Mouse (Mus musculus) liver, adult 2 months (tissue): ENCODE measurements around the gene Dok1. TPM values are rescaled to one million over a fixed set of nuclear protein-coding genes. Genes with fewer than 3 reads are reported as not detected.

Experiments used
- DNase-seq: peaks from one replicate; pipeline ENCODE4 v3.0.0-alpha.2; 2011; ENCODE audit warnings: low read depth, low spot score; ENCODE audit errors: extremely low read depth
- H3K27ac ChIP-seq: fragments of 200-500 bp; replicated peaks from 2 replicates; pipeline ENCODE4 v1.5.1; 2012; ENCODE audit warnings: low read depth, mild to moderate bottlenecking, control low read depth, inconsistent platforms, low read length; ENCODE audit not compliant: insufficient read depth
- H3K27me3 ChIP-seq: fragments of 200-500 bp; 2 replicates; pipeline ENCODE4 v1.6.1; 2012; ENCODE audit warnings: mild to moderate bottlenecking, moderate library complexity, low read length, inconsistent platforms; ENCODE audit not compliant: control insufficient read depth, insufficient read depth
- H3K36me3 ChIP-seq: fragments of 200-500 bp; 2 replicates; pipeline ENCODE4 v1.6.1; 2012; ENCODE audit warnings: low read length, inconsistent platforms; ENCODE audit not compliant: control insufficient read depth, insufficient read depth
- H3K4me1 ChIP-seq: fragments of 200-500 bp; 2 replicates; pipeline ENCODE4 v1.6.1; 2011; ENCODE audit warnings: low read length; ENCODE audit not compliant: control insufficient read depth, insufficient read depth
- H3K4me3 ChIP-seq: fragments of 200-500 bp; 2 replicates; pipeline ENCODE4 v1.5.1; 2011; ENCODE audit warnings: low read depth, mild to moderate bottlenecking, control low read depth, low read length, moderate library complexity; ENCODE audit not compliant: insufficient read depth
- H3K79me2 ChIP-seq: fragments of 200-500 bp; 2 replicates; pipeline ENCODE4 v1.6.1; 2012; ENCODE audit warnings: inconsistent platforms, mild to moderate bottlenecking, low read length, moderate library complexity; ENCODE audit not compliant: control insufficient read depth, insufficient read depth
- H3K9ac ChIP-seq: fragments of 200-500 bp; 2 replicates; pipeline ENCODE4 v1.6.1; 2012; ENCODE audit warnings: low read depth, mild to moderate bottlenecking, control low read depth, inconsistent platforms, low read length
- CTCF ChIP-seq: fragments of 200-500 bp; IDR thresholded peaks from 2 replicates; pipeline ENCODE4 v1.5.1; 2011; ENCODE audit warnings: low read depth, low read length, control low read depth
- POLR2A ChIP-seq: fragments of 200-500 bp; IDR thresholded peaks from 2 replicates; pipeline ENCODE4 v1.6.1; 2011; ENCODE audit warnings: low read length, control low read depth; ENCODE audit not compliant: insufficient read depth; ENCODE audit errors: extremely low read depth
- WGBS: fragments of 180-500 bp; shearing (Covaris S2); methylation state at CpG from one replicate; pipeline ENCODE4 v1.1.7; 2018; 5-methylcytosine and 5-hydroxymethylcytosine counted together
- polyA plus RNA-seq: library from polyadenylated mRNA; depleted of rRNA; stranded (reverse); fragments of >200 nt; gene quantifications from 2 replicates; pipeline ENCODE4 v1.2.3, GENCODE M21; 2012
- total RNA-seq: library from RNA; depleted of rRNA; stranded (reverse); fragments of >200 nt; gene quantifications from 2 replicates; pipeline ENCODE4 v1.2.3, GENCODE M21; 2014

Gene Dok1
- total and polyA plus RNA-seq, 2 experiments: 1.2 to 1.4 TPM

GRCm38 (mm10) chr6:83071220-83071619 lies 37.9 kb upstream of the Dok1 start:
- DNase-seq: no peak
- peaks cover 39% of the 10 kb centered on the region for H3K27me3 ChIP-seq
- H3K36me3 ChIP-seq: no peaks in the 10 kb centered on the region
- no peak overlapping the region for H3K4me3 ChIP-seq
- TF ChIP-seq POLR2A (no peak), CTCF (no peak)
- H3K9ac ChIP-seq: no peak overlapping the region
- 3% methylated on average over 23 of the region's 24 CpGs for whole genome bisulfite sequencing
- no peak overlapping the region for H3K27ac ChIP-seq
- H3K79me2 ChIP-seq: no peaks in the 10 kb centered on the region
- 0 out of 2 replicates have a peak, but pooled peaks cover 1% of the 10 kb centered on the region for H3K4me1 ChIP-seq

- DNase-seq: no peak
- Histone ChIP-seq H3K4me3 (no peak overlapping the region), H3K27me3 (peaks cover 39% of the 10 kb centered on the region), H3K4me1 (0 out of 2 replicates have a peak, but pooled peaks cover 1% of the 10 kb centered on the region), H3K27ac (no peak overlapping the region), H3K79me2 (no peaks in the 10 kb centered on the region), H3K9ac (no peak overlapping the region), H3K36me3 (no peaks in the 10 kb centered on the region)
- TF ChIP-seq CTCF: no peak
- no peak for TF ChIP-seq POLR2A
- WGBS: 5% methylated on average over 56 of the region's 58 CpGs
Observed at GRCm38 (mm10) chr6:83070311-83071219, 37.3 kb upstream of the Dok1 start.

DNA sequence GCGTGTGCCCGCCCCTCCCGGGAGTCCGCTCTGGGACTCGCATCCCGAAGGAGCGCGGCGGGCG lies 36.8 kb upstream of the Dok1 start, which contains the start of gene Tlx2:
Gene Tlx2, minus strand, starts transcription at position 47 of the 64 bp plus-strand sequence.
- no peak within 1 kb of the TSS for H3K27ac ChIP-seq
- H3K4me3 ChIP-seq: peak within 1 kb of the TSS; percentile 49; the same call in 1 of the 2 replicates
- no peaks in the 10 kb centered on the region for H3K79me2 ChIP-seq
- WGBS: 15% methylated on average over 7 of the region's 10 CpGs
- no peak for DNase-seq
- H3K36me3 ChIP-seq: no peaks in the 10 kb centered on the region
- TF ChIP-seq CTCF (no peak), POLR2A (no peak)
- H3K9ac ChIP-seq: no peak within 1 kb of the TSS
- H3K27me3 ChIP-seq: peaks cover 39% of the 10 kb centered on the region
- H3K4me1 ChIP-seq: 0 out of 2 replicates have a peak, but pooled peaks cover 1% of the 10 kb centered on the region

GRCm38 (mm10) chr6:83069488-83070246 lies 36.4 kb upstream of the Dok1 start:
- H3K4me1 ChIP-seq: 0 out of 2 replicates have a peak, but pooled peaks cover 1% of the 10 kb centered on the region
- DNase-seq: no peak
- no peak overlapping the region for H3K27ac ChIP-seq
- no peak overlapping the region for H3K9ac ChIP-seq
- H3K79me2 ChIP-seq: no peaks in the 10 kb centered on the region
- no peak for TF ChIP-seq CTCF
- TF ChIP-seq POLR2A: no peak
- 3% methylated on average over 65 of the region's 69 CpGs for WGBS
- H3K4me3 ChIP-seq: no peak overlapping the region; the same call in 1 of the 2 replicates
- H3K36me3 ChIP-seq: no peaks in the 10 kb centered on the region
- H3K27me3 ChIP-seq: peaks cover 39% of the 10 kb centered on the region

DNA sequence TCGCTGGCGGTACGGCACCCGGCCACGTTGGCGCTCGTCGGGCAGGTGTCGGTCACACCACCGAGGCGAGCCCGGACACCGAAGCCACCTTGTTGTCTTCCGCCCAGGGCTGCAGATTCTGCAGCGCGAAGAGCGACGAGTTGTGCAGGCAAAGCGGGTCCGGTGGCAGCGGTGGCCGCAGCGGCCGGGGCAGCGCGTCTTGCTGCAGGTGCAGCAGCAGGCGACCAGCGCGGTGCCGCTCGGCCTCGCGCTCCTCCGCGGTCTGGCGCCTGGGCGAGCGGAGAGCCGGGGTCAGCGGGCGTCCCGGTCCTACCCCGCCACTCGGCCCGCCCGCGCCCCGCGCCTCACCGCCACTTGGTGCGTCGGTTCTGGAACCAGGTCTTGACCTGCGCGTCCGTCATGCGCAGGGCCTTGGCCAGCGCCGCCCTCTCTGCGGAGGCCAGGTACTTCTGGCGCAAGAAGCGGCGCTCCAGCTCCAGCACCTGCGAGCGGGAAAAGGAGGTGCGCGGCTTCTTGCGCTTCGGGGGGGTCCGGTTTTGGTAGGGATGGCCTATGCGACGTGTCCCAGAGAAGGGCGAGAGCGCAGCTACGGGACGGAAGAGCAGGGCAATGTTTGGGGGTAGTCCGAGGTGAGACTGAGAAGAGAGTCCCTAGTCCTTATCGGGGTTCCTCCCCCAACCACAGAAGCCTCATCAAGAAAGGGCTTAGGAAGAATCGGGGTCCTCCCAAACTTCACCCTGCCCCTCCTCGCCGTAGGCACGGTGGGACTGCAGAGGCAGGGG lies 35.6 kb upstream of the Dok1 start:
- WGBS: 3% methylated on average over 81 of the region's 81 CpGs
- Histone ChIP-seq H3K27ac (no peak overlapping the region), H3K27me3 (peaks cover 39% of the 10 kb centered on the region), H3K79me2 (no peaks in the 10 kb centered on the region), H3K4me1 (0 out of 2 replicates have a peak, but pooled peaks cover 1% of the 10 kb centered on the region), H3K9ac (peak overlapping the region; percentile 0), H3K36me3 (no peaks in the 10 kb centered on the region), H3K4me3 (peak overlapping the region; percentile 49; the same call in 1 of the 2 replicates)
- TF ChIP-seq CTCF: no peak
- no peak for TF ChIP-seq POLR2A
- no peak for DNase-seq
